Mouse (Mus musculus): ENCODE data around the gene Negr1. TPM values are rescaled to one million over a fixed set of nuclear protein-coding genes. Genes with fewer than 3 reads are reported as not detected.
A peak's percentile ranks its signal among the peaks of the same experiment; 100 is the strongest.

Negr1 gene
- polyA plus RNA-seq (2015; fragmentation: Nextera tagmentation; extraction: Ambion mirVana): 7.3 and 9.8 TPM in 2 replicates

GRCm38 (mm10) chr3:156561524-156562423 lies at the start of gene Negr1:
Negr1 (plus strand) TSS chr3:156561794.
- Histone ChIP-seq H3K9me3 (ENCODE audit: low read length) (no peaks in the 10 kb centered on the region), H3K36me3 (ENCODE audit: insufficient read depth, low read length) (no peaks in the 10 kb centered on the region), H3K4me3 (ENCODE audit: low read length) (peak within 1 kb of the TSS; percentile 65), H3K27ac (ENCODE audit: low read length) (peak within 1 kb of the TSS; percentile 82), H3K9ac (replicated peaks; ENCODE audit: low read length) (peak within 1 kb of the TSS; percentile 73), H3K4me1 (ENCODE audit: insufficient read depth, low read length) (peaks cover 8% of the 10 kb centered on the region; the same call in 1 of the 2 replicates), H3K4me2 (replicated peaks; ENCODE audit: low read depth, low read length) (peak within 1 kb of the TSS; percentile 75), H3K27me3 (ENCODE audit: insufficient read depth, low read length) (peaks cover 28% of the 10 kb centered on the region)
- WGBS: under 1% methylated on average over 77 of the region's 79 CpGs
- ATAC-seq (ENCODE audit: low FRiP score, low TSS enrichment): peak; percentile 83

- 73% methylated on average over 8 of the region's 8 CpGs for WGBS
- no peak overlapping the region for H3K4me2 ChIP-seq (replicated peaks; ENCODE audit: low read depth, low read length)
These were observed 35.1 kb upstream of the Negr1 start for GRCm38 (mm10) chr3:156526461-156526933.

GRCm38 (mm10) chr3:156527231-156527995 lies 34.2 kb upstream of the Negr1 start:
- H3K27ac ChIP-seq (ENCODE audit: low read length): no peak overlapping the region
- ATAC-seq (ENCODE audit: low FRiP score, low TSS enrichment): no peak

More at GRCm38 (mm10) chr3:156526461-156526933, 35.1 kb upstream of the Negr1 start:
- Histone ChIP-seq H3K4me1 (ENCODE audit: insufficient read depth, low read length) (no peaks in the 10 kb centered on the region), H3K9ac (replicated peaks; ENCODE audit: low read length) (no peak overlapping the region), H3K36me3 (ENCODE audit: insufficient read depth, low read length) (no peaks in the 10 kb centered on the region), H3K27ac (ENCODE audit: low read length) (no peak overlapping the region), H3K27me3 (ENCODE audit: insufficient read depth, low read length) (no peaks in the 10 kb centered on the region), H3K4me3 (ENCODE audit: low read length) (no peak overlapping the region), H3K9me3 (ENCODE audit: low read length) (no peaks in the 10 kb centered on the region)
- ATAC-seq (ENCODE audit: low FRiP score, low TSS enrichment): no peak

GRCm38 (mm10) chr3:156559441-156559825 lies 2.2 kb upstream of the Negr1 start:
- Histone ChIP-seq H3K4me2 (replicated peaks; ENCODE audit: low read depth, low read length) (peak overlapping the region; percentile 75), H3K4me3 (ENCODE audit: low read length) (no peak overlapping the region), H3K36me3 (ENCODE audit: insufficient read depth, low read length) (no peaks in the 10 kb centered on the region), H3K9me3 (ENCODE audit: low read length) (no peaks in the 10 kb centered on the region), H3K27ac (ENCODE audit: low read length) (no peak overlapping the region), H3K27me3 (ENCODE audit: insufficient read depth, low read length) (peaks cover 28% of the 10 kb centered on the region), H3K4me1 (ENCODE audit: insufficient read depth, low read length) (peaks cover 8% of the 10 kb centered on the region; the same call in 1 of the 2 replicates), H3K9ac (replicated peaks; ENCODE audit: low read length) (no peak overlapping the region)
- 38% methylated on average over 8 of the region's 8 CpGs for WGBS
- no peak for ATAC-seq (ENCODE audit: low FRiP score, low TSS enrichment)

More at GRCm38 (mm10) chr3:156527231-156527995, 34.2 kb upstream of the Negr1 start:
- Histone ChIP-seq H3K9ac (replicated peaks; ENCODE audit: low read length) (no peak overlapping the region), H3K4me3 (ENCODE audit: low read length) (no peak overlapping the region), H3K27me3 (ENCODE audit: insufficient read depth, low read length) (no peaks in the 10 kb centered on the region), H3K4me2 (replicated peaks; ENCODE audit: low read depth, low read length) (no peak overlapping the region), H3K9me3 (ENCODE audit: low read length) (no peaks in the 10 kb centered on the region), H3K36me3 (ENCODE audit: insufficient read depth, low read length) (no peaks in the 10 kb centered on the region), H3K4me1 (ENCODE audit: insufficient read depth, low read length) (no peaks in the 10 kb centered on the region)
- whole genome bisulfite sequencing: 89% methylated on average over 2 of the region's 2 CpGs

DNA sequence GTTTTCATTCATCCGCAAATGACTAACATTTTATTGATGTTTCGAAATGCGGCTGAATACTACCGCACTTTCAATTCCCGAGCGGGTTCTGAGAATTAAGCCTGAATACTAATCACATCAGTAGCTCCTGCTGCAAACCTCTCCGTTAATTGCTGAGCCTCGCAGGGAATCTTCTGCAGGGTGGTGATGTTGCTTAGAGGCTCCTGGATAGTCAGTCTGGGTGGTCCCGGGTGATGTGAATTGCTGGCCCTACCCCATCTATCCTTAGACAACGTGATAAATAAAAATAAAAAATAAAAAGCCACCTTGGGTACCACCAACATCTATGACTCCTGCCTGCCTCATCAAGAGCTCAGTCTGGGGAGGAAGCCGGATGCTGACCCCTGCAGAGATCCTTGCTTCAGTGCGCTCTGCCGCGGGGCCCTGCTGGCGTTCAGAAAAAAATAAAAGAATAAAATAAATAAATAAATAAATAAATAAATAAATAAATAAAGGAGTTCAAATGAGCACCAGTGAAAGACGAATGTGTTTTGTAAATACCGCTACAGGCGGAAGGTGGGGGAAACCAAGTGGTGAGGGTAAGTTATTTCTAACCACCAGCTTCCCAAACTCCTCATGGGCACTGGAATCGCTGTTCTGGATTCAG lies 1.6 kb upstream of the Negr1 start:
- no peak for ATAC-seq (ENCODE audit: low FRiP score, low TSS enrichment)
- Histone ChIP-seq H3K4me3 (ENCODE audit: low read length) (peak overlapping the region; percentile 65), H3K4me1 (ENCODE audit: insufficient read depth, low read length) (peaks cover 8% of the 10 kb centered on the region; the same call in 1 of the 2 replicates), H3K9ac (replicated peaks; ENCODE audit: low read length) (peak overlapping the region; percentile 64; the same call in 1 of the 2 replicates), H3K4me2 (replicated peaks; ENCODE audit: low read depth, low read length) (peak overlapping the region; percentile 75), H3K27ac (ENCODE audit: low read length) (no peak overlapping the region), H3K36me3 (ENCODE audit: insufficient read depth, low read length) (no peaks in the 10 kb centered on the region), H3K27me3 (ENCODE audit: insufficient read depth, low read length) (peaks cover 28% of the 10 kb centered on the region), H3K9me3 (ENCODE audit: low read length) (no peaks in the 10 kb centered on the region)
- WGBS: 5% methylated on average over 19 of the region's 19 CpGs

DNA sequence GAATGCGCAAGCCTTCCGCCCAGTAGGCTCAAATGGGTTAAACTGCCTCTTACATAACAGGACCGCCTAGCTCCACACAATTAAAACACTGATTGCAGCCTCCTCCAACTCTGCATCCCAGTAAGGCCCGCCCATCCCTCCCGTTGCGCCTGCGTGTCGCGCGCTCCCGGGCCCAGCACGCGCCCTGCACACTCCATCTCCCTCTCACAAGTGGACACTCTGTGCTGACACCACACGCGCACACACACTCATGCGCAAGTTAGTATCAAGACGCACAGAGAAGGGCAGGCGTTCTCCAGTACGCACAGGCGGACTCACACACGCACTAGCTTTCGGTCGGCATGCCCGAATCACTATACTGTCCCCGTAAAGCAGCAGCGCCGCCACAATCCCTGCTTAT lies 828 bp upstream of the Negr1 start:
- H3K4me1 ChIP-seq (ENCODE audit: insufficient read depth, low read length): peaks cover 8% of the 10 kb centered on the region; the same call in 1 of the 2 replicates
- H3K4me2 ChIP-seq (replicated peaks; ENCODE audit: low read depth, low read length): peak overlapping the region; percentile 75
- no peaks in the 10 kb centered on the region for H3K36me3 ChIP-seq (ENCODE audit: insufficient read depth, low read length)
- H3K4me3 ChIP-seq (ENCODE audit: low read length): peak overlapping the region; percentile 65
- ATAC-seq (ENCODE audit: low FRiP score, low TSS enrichment): peak; percentile 91
- WGBS: 0% methylated on average over 27 of the region's 27 CpGs
- H3K9me3 ChIP-seq (ENCODE audit: low read length): no peaks in the 10 kb centered on the region
- H3K9ac ChIP-seq (replicated peaks; ENCODE audit: low read length): peak overlapping the region; percentile 64
- H3K27me3 ChIP-seq (ENCODE audit: insufficient read depth, low read length): peaks cover 28% of the 10 kb centered on the region
- H3K27ac ChIP-seq (ENCODE audit: low read length): peak overlapping the region; percentile 82; the same call in 1 of the 2 replicates

GRCm38 (mm10) chr3:156562424-156562785 lies 811 bp downstream of the Negr1 start:
- Histone ChIP-seq H3K4me3 (ENCODE audit: low read length) (peak overlapping the region; percentile 65), H3K27me3 (ENCODE audit: insufficient read depth, low read length) (peaks cover 28% of the 10 kb centered on the region), H3K4me2 (replicated peaks; ENCODE audit: low read depth, low read length) (peak overlapping the region; percentile 75), H3K36me3 (ENCODE audit: insufficient read depth, low read length) (no peaks in the 10 kb centered on the region), H3K9me3 (ENCODE audit: low read length) (no peaks in the 10 kb centered on the region), H3K4me1 (ENCODE audit: insufficient read depth, low read length) (peaks cover 8% of the 10 kb centered on the region; the same call in 1 of the 2 replicates), H3K27ac (ENCODE audit: low read length) (no peak overlapping the region), H3K9ac (replicated peaks; ENCODE audit: low read length) (peak overlapping the region; percentile 73)
- no peak for ATAC-seq (ENCODE audit: low FRiP score, low TSS enrichment)
- 1% methylated on average over 10 of the region's 10 CpGs for WGBS

- no peaks in the 10 kb centered on the region for H3K36me3 ChIP-seq (ENCODE audit: insufficient read depth, low read length)
- peak; percentile 25 for ATAC-seq (ENCODE audit: low FRiP score, low TSS enrichment)
- H3K4me1 ChIP-seq (ENCODE audit: insufficient read depth, low read length): peaks cover 8% of the 10 kb centered on the region; the same call in 1 of the 2 replicates
- H3K9ac ChIP-seq (replicated peaks; ENCODE audit: low read length): peak overlapping the region; percentile 73
- peak overlapping the region; percentile 65 for H3K4me3 ChIP-seq (ENCODE audit: low read length)
- peak overlapping the region; percentile 75 for H3K4me2 ChIP-seq (replicated peaks; ENCODE audit: low read depth, low read length)
- H3K9me3 ChIP-seq (ENCODE audit: low read length): no peaks in the 10 kb centered on the region
- 7% methylated on average over 2 of the region's 2 CpGs for WGBS
- H3K27ac ChIP-seq (ENCODE audit: low read length): no peak overlapping the region
- H3K27me3 ChIP-seq (ENCODE audit: insufficient read depth, low read length): peaks cover 28% of the 10 kb centered on the region
These were observed 1.2 kb downstream of the Negr1 start for GRCm38 (mm10) chr3:156562796-156563195.

DNA sequence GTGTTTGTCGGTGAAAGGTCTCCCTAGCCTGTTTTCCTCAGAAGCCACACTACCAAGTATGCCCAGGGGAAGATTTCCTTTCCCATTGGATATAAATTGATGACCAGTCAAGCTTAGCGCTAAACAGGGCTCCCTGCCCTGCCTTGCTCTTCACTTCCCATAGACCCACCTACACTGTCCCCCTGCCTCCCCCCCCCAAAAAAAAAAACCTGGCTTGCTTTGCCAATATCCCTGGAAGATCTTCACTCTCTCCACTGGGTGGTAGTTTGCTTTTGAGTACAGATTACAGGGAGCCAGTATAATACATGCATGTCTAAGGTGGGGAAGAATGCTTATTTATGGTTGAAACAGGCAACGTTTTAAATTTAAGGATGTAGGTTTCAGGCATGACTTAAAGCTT lies 1.8 kb downstream of the Negr1 start:
- Histone ChIP-seq H3K27me3 (ENCODE audit: insufficient read depth, low read length) (peaks cover 26% of the 10 kb centered on the region), H3K4me1 (ENCODE audit: insufficient read depth, low read length) (peaks cover 8% of the 10 kb centered on the region; the same call in 1 of the 2 replicates), H3K9me3 (ENCODE audit: low read length) (no peaks in the 10 kb centered on the region), H3K36me3 (ENCODE audit: insufficient read depth, low read length) (no peaks in the 10 kb centered on the region), H3K9ac (replicated peaks; ENCODE audit: low read length) (no peak overlapping the region), H3K4me3 (ENCODE audit: low read length) (peak overlapping the region; percentile 65), H3K4me2 (replicated peaks; ENCODE audit: low read depth, low read length) (peak overlapping the region; percentile 75), H3K27ac (ENCODE audit: low read length) (no peak overlapping the region)
- no peak for ATAC-seq (ENCODE audit: low FRiP score, low TSS enrichment)
- 9% methylated on average over 3 of the region's 3 CpGs for WGBS

Measured in kidney, embryonic 16.5 days (tissue).